Mouse (Mus musculus): ENCODE results near the gene Greb1.

Greb1 gene

GRCm38 (mm10) chr12:16672246-16672645 is 128.4 kb downstream of the Greb1 start:
- ChIA-PET CTCF (no interaction called here), POLR2A (interaction anchor here in 1 of 4 experiments (0.9 to 2.5 kb wide), 4 partner anchors 8 to 13 kb away, joined by 3 to 8 read pairs (median 3); no protein-coding TSS in a partner anchor)

GRCm38 (mm10) chr12:16669176-16669575 is 131.5 kb downstream of the Greb1 start:
- CTCF ChIA-PET: interaction anchor here in 1 of 4 experiments (1.4 kb wide), 1 partner anchor 101 kb away, joined by 3 read pairs; no protein-coding TSS in a partner anchor
- POLR2A ChIA-PET: interaction anchor here in 1 of 4 experiments (1.1 kb wide), 1 partner anchor 29 kb away, joined by 3 read pairs; no protein-coding TSS in a partner anchor

GRCm38 (mm10) chr12:16665022-16665421 is 135.7 kb downstream of the Greb1 start:
- CTCF ChIA-PET: interaction anchor here (0.5 to 3.1 kb wide), 16 partner anchors 18 to 346 kb away, joined by 3 to 19 read pairs (median 3); partner anchors contain the start of gene 2410004P03Rik (in 1 of the 4)
- POLR2A ChIA-PET: interaction anchor here in 3 of 4 experiments (0.6 to 1.7 kb wide), 10 partner anchors 11 to 314 kb away, joined by 3 to 6 read pairs (median 3); partner anchors contain the start of gene Rock2 (in 1 of the 3)

- POLR2A ChIA-PET: interaction anchor here in 1 of 4 experiments (0.7 to 1.4 kb wide), 3 partner anchors 9 to 278 kb away, joined by 3 to 8 read pairs (median 3); no protein-coding TSS in a partner anchor
- CTCF ChIA-PET: interaction anchor here in 2 of 4 experiments (0.6 to 3.1 kb wide), 3 partner anchors 22 to 145 kb away, joined by 3 to 19 read pairs (median 4); no protein-coding TSS in a partner anchor
These were observed 137.6 kb downstream of the Greb1 start for GRCm38 (mm10) chr12:16662955-16663585.

GRCm38 (mm10) chr12:16661936-16662335 is 138.8 kb downstream of the Greb1 start:
- ChIA-PET CTCF (interaction anchor here in 1 of 4 experiments (0.7 kb wide), 1 partner anchor 58 kb away, joined by 3 read pairs; no protein-coding TSS in a partner anchor), POLR2A (interaction anchor here in 1 of 4 experiments (0.7 kb wide), 1 partner anchor 79 kb away, joined by 4 read pairs; no protein-coding TSS in a partner anchor)

- POLR2A ChIA-PET: no interaction called here
- CTCF ChIA-PET: interaction anchor here in 2 of 4 experiments (0.6 to 1.4 kb wide), 2 partner anchors 22 to 351 kb away, joined by 3 read pairs; partner anchors contain the start of gene 2410004P03Rik (in 1 of the 2)
These were observed 139.2 kb downstream of the Greb1 start for GRCm38 (mm10) chr12:16661459-16661858.

GRCm38 (mm10) chr12:16656906-16657875 is 143.5 kb downstream of the Greb1 start:
- POLR2A ChIA-PET: no interaction called here
- CTCF ChIA-PET: interaction anchor here in 2 of 4 experiments (0.6 to 1.2 kb wide), 2 partner anchors 86 to 235 kb away, joined by 4 to 10 read pairs; no protein-coding TSS in a partner anchor

- CTCF ChIA-PET: no interaction called here
- POLR2A ChIA-PET: no interaction called here
These were observed 145.1 kb downstream of the Greb1 start for GRCm38 (mm10) chr12:16655604-16656003.

- CTCF ChIA-PET: interaction anchor here in 1 of 4 experiments (1.4 kb wide), 1 partner anchor 12 kb away, joined by 3 read pairs; no protein-coding TSS in a partner anchor
These were observed 147.2 kb downstream of the Greb1 start, which contains the start of gene Ntsr2 for GRCm38 (mm10) chr12:16653332-16654093. Gene Ntsr2, plus strand, starts transcription at chr12:16653382.

GRCm38 (mm10) chr12:16649819-16650218 is 150.9 kb downstream of the Greb1 start:
- POLR2A ChIA-PET: no interaction called here
- CTCF ChIA-PET: interaction anchor here in 1 of 4 experiments (1.1 to 2.2 kb wide), 2 partner anchors 8 to 15 kb away, joined by 4 read pairs; no protein-coding TSS in a partner anchor

More at GRCm38 (mm10) chr12:16653332-16654093, 147.2 kb downstream of the Greb1 start, which contains the start of gene Ntsr2:
- POLR2A ChIA-PET: no interaction called here

GRCm38 (mm10) chr12:16648273-16648672 is 152.4 kb downstream of the Greb1 start:
- CTCF ChIA-PET: interaction anchor here in 1 of 4 experiments (0.9 kb wide), 1 partner anchor 79 kb away, joined by 4 read pairs; no protein-coding TSS in a partner anchor
- POLR2A ChIA-PET: interaction anchor here in 1 of 4 experiments (1.5 kb wide), 1 partner anchor 78 kb away, joined by 3 read pairs; no protein-coding TSS in a partner anchor

GRCm38 (mm10) chr12:16646780-16647409 is 153.8 kb downstream of the Greb1 start:
- ChIA-PET POLR2A (interaction anchor here in 1 of 4 experiments (1.3 to 1.5 kb wide), 2 partner anchors 17 to 76 kb away, joined by 3 read pairs; no protein-coding TSS in a partner anchor), CTCF (interaction anchor here in 2 of 4 experiments (0.6 to 1.2 kb wide), 5 partner anchors 13 to 352 kb away, joined by 3 to 9 read pairs (median 5); no protein-coding TSS in a partner anchor)

- POLR2A ChIA-PET: no interaction called here
- CTCF ChIA-PET: interaction anchor here in 1 of 4 experiments (1.3 kb wide), 1 partner anchor 81 kb away, joined by 3 read pairs; no protein-coding TSS in a partner anchor
These were observed 156.0 kb downstream of the Greb1 start for GRCm38 (mm10) chr12:16644698-16645097.

GRCm38 (mm10) chr12:16643508-16644345 is 157.0 kb downstream of the Greb1 start:
- ChIA-PET POLR2A (no interaction called here), CTCF (interaction anchor here in 3 of 4 experiments (0.6 to 2.9 kb wide), 5 partner anchors 47 to 164 kb away, joined by 3 to 13 read pairs (median 4); no protein-coding TSS in a partner anchor)

GRCm38 (mm10) chr12:16642000-16642399 is 158.7 kb downstream of the Greb1 start:
- ChIA-PET POLR2A (interaction anchor here in 2 of 4 experiments (0.5 to 1.2 kb wide), 3 partner anchors 66 to 119 kb away, joined by 3 read pairs; no protein-coding TSS in a partner anchor), CTCF (interaction anchor here (0.5 to 3.4 kb wide), 32 partner anchors 8 to 610 kb away, joined by 3 to 19 read pairs (median 3); no protein-coding TSS in a partner anchor)

- ChIA-PET POLR2A (interaction anchor here in 2 of 4 experiments (0.5 to 0.8 kb wide), 2 partner anchors 163 to 240 kb away, joined by 3 to 5 read pairs; no protein-coding TSS in a partner anchor), CTCF (interaction anchor here (0.5 to 3.4 kb wide), 17 partner anchors 21 to 933 kb away, joined by 3 to 19 read pairs (median 3); no protein-coding TSS in a partner anchor)
These were observed 160.6 kb downstream of the Greb1 start for GRCm38 (mm10) chr12:16640075-16640474.

All from embryonic stem cell, embryonic (primary cell).